Mouse (Mus musculus): ENCODE measurements around the gene Ptpa.
"Not testable (repeated sequence)": the region's sequence is repeated elsewhere in the genome, so short reads cannot be mapped to it uniquely, and the experiment has no call there.

Ptpa gene

DNA sequence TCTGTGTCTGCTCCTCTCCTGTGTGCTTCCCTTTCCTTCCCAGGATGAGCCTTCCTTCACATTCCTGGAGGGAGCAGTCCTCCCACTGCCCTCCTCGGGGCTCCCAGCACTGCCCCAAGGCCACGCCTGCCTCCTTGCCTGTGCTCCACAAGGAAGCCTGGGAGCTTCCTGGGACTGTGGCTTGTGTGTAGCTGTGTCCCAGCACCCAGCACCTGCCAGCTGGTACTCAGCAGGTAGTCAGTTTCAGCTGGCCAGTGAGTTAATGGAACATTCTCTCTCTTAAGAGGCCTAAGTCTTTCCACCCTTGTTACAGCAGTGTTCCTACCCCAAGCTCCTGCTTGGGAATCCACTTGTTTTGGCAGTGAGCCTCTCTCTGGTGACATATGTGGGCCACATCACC lies 13.0 kb upstream of the Ptpa start:
- DNase-seq, result no peak

DNA sequence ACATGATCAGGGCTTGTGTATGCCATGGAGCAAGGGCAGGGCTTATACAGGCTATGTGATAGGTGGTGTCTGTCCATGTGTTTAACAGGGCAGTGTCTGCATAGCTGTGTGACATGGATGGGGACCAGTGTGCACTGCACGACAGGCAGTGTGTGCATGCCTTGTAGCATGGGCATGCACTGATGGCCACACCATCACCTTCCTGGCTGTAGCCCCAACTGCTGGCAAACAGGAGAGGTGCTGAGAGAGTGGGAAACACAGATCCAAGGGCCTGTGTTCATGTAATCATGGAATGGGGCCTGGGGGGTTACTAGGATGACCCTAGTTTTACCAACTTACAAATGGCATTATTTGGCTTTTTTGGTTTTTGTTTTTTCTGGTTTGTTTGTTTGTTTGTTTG lies 12.0 kb upstream of the Ptpa start:
- no peak for DNase-seq

DNA sequence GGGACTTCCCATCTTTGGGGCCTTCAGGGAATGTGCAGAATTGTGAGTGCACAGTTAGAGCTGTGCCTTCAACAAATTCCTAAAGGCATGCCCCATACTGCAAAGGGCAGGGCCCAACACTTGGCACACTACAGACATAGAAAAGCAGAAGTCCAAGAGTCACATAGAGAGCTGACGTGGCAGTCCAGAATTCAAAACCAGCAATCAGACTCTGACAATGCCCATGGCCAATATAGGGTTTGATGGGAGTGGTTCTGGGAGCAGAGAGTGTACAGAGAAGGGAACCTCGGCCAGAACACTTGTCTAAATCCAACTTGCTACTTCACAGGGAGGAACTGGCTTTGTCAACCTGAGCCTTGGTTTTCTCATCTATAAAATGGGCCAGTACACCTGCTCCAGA lies 8.6 kb upstream of the Ptpa start:
- no peak for DNase-seq

DNA sequence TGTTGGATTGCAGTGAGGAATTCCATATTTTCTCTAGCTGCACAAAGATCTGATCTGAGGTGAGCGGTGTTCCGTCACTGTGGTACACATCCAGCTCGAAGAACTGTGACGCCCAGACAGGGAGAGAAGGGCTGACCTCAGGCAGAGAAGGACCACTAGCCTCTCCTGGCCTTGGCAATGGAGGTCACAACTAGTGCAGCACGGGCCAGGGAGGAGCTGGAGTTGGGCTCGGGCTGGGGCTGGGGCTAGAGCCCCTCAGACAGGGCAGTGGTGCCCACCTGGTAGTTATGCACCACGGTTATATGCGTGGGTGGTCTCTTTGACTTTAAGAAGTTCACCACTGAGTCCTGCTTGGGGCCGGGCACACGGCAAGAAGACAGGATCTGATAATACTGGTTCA lies 8.1 kb upstream of the Ptpa start:
- no peak for DNase-seq

DNA sequence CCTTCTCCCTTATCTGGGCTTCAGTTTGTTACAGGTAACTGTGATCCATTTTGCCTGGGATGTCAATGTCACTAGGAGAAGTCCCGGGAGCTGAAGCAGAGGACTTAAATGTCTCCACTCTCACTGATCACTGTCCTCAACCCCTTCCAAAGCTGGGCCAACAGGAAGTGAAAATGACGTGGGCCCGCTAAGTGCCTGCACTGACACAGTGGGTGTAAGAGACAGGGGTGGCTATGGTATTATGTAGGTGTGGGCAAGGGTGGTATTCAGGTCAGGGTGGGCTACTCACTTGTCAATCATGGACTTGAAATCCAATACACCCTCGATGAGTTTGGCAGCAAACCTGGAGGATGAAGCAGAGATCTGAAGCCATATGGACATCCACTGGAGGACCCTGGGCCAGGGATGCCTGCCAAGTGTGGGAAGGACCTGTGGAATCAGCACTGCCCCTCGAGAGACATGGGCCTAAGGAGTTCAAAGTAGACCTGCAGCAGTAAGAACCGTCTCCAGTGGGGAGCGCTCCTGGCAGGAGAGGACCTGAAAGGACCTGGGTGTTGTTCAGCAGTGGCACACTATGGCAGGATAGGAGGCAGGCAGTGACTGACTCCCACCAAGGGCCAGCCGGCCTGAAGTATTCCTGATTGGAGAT lies 7.3 kb upstream of the Ptpa start:
- DNase-seq, result no peak

DNA sequence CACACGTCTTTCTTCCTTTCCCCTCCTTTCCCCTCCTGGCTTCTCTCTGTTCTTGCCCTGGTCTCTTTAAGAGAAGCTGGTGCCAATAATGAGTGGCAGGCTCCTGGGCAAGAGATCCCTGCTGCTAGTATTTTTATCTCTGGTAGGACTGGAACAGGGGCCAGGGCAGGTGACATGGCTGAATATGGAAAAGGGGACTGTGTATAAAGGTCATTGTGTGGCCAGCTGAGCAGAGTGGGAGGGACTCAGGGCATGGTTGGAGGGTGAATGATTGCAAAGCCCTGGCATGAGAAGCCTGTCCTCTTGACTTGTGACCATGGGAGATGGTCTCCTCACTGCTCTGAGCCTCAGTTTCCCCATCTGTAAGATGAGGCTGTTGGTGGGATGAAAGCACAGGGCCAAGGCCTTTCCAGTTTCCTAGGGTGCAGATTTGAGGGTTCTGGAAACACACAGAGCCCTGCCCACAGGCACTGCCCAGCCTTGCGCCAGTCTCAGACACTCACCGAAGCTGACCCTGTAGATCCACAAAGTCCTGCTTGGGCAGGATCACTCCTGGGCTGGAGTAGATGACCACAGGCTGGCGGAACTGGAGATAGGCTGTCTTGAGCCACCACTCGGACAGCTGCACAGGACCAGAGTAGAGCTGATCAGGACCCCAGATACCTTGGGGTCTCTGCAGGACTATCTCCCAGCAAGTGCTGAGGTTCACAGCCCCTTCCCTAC lies 6.2 kb upstream of the Ptpa start:
- no peak for DNase-seq

DNA sequence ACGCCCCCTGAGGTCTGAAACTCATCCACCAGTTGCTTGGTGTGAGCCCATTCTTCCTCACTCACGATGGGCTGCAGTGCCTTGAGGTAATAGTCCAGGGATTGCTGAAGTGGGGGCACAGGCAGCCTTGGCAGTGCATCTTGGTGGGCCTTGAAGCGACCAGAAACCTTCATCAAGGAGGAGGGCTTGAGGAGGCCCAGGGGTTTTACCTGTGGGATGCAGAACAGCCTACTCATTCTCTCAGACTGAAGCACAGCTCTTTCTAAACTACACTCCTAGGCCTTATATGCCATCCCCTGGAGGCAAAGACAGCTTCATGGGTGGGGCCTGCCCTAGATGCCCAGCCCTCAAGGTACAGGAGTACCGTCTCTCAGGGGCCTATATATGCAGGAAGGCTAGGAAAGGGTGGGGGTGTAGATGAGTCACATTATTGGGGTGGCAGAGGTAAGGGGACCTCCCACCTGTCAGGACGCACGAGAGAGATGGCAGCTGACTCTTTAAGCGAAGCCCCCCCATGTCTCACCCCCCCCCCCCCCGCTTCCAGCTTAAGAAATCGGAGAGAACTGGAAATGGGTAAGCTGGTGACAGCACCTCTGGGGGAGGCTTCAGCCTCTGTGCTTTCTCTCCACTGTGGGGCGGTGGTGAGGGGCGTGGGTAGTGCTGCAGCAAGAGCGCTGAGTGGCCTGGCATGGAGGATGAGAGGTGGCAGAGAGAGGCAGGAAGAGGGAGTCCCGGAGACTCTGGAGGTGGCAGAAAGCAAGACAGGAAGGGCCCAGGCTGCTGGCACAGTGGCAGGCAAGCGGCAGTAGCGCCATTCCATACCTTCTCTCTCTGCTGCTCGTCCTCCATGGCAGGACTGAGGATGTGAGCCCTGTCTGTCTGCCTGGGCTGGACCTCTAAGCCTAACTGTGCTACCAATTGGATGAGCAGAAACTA lies 2.5 kb upstream of the Ptpa start:
- DNase-seq, result no peak

DNA sequence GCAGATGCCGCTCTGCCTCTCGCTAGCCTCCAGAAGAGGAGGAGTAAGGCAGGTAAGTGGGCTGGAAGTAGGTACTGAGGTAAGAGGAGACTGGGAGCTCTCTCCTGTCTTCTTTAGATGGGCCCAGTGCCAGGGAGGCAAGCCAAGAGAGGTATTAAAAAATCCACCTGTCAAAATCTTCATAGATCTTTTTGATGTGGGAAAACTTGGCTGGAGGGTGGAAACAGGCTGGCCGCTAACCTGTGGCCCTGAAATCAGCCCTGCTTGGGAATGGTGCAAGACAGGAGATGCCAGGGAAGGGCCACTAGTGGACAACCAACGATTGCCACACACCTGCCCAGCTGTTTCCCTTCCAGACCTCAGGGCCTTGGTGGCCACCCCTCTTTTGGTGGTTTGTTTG lies 1.7 kb upstream of the Ptpa start:
- no peak for DNase-seq

DNA sequence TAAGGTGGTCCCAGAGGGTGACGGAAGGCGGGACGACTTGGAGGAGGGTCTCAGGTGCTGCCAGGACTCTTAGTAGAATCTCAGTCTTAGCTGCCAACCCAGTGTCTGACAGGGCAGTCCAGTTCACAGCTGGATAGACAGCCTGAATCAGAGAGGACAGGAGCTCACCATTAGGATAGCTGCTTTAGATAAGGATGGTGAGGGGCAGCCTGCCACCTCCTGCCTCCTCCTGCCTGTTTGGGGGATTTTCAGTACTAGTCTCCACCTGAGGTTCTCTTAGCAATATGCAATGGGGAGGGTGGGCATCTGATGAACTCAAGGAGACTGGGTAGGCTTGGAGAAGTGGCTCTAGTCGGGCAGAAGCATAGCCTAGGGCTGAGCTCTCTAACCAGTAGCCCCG lies 1.2 kb upstream of the Ptpa start:
- no peak for DNase-seq

DNA sequence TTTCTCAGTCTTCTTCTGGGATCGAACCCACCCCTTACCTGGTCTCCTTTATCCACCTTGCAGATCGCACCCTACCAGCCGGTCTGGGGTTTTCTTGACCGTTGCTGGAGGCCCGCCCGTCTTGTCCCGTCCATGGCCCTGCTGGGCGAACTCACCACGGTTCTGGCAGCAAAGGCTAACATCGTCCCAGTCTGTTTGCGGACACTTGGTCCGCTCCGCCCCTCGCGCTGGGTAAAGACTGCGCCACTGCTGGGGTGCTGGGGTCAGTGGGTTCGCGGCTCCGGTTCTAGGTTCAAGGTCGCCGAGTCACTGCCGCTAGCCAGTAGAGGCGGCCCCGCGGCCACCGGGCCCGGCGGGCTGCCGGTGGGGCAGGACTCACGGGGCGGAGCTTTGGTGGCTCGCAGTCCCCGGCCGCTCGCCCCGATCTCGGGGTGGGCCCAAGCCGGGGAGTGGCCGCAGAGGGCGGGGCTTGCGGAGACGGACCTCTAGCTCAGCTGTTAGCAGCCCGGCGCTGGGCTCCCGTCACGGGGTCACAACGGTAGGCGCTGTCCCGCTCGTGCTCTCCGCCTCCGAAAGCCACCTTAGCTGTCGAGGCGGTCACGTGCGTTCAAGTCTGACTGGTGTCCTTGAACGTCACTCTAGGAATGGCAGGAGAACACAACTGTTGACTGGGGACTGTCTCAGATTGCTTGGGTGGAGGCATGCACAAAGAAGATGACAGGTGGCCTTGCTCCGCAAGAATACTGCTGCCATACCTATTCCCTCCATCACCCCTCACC lies 493 bp upstream of the Ptpa start, which contains the start of gene Crat:
Gene Crat, minus strand, starts transcription at position 657 of the 779 bp plus-strand sequence.
- DNase-seq, result peak; percentile 94

DNA sequence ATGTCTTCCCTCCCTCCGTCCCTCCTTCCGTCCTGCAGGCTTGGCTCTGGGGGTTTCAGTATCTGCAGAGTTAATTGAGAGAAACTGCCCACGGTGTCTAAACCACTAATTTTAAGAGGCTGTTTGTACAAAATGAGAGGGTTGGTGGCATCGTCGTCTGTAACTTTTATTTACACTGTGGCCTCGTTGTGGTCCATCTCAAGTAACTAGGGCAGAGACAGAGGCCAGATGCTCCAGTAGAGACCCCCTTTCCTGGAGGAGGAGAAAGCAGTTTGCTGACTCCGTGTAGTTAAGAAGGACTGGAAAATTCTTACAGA lies 768 bp downstream of the Ptpa start:
- no peak for DNase-seq

DNA sequence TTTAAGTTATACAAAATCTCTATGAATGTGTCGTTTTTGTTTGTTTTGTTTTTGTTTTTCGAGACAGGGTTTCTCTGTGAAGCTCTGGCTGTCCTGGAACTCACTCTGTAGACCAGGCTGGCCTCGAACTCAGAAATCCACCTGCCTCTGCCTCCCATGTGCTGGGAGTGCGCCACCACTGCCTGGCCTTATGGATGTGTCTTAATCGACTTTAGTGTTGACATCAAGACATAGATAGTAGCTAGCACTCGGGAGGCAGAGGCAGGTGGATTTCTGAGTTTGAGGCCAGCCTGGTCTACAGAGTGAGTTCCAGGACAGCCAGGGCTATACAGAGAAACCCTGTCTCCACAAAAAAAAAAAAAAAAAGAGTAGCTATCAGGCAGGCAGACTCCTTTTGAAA lies 1.3 kb downstream of the Ptpa start:
- not testable (repeated sequence) for DNase-seq

DNA sequence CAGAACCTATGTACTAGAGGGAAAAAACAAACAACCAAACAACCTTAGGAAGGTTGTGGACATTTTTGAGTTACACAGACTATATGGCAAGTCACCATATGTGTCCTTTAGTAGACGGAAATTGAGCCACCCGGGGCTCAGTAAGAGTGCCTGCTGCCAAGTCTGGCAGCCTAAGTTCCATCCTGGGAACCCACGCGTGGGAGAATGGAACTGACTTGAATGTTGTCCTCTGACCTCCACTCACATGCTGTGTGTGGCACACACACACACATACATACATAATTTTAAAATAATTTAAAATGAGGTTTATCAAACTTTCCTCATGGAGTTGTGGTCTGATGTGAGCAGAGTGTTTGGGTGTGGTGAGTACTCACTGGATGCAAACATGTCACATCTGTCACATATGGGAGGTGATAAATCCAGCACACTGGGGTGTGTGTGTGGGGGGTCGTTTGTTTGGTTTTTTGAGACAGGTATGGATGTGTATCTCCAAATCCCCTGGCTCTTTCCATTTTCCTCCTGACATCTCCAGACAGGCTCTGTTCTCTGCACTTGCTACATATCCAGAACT lies 1.8 kb downstream of the Ptpa start:
- no peak for DNase-seq

DNA sequence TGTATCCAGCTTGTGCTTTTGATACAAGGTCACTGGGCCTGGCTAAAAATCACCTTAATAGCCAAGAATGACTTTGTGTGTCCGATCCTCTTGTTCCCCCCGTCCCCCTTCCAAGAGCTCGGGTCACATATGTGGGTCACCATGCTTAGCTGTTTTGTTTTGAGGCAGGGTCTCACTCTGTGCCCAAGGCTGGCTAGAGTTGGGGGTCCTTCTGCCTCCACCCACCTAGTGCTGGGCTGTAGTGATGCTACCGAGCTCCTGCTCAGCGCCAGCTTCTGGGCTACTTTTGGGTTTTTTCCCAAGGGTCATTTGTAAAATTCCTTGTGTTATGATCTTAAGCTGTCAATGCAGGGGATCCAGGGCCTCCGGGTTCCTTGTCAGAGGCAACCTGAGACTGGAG lies 2.4 kb downstream of the Ptpa start:
- no peak for DNase-seq

DNA sequence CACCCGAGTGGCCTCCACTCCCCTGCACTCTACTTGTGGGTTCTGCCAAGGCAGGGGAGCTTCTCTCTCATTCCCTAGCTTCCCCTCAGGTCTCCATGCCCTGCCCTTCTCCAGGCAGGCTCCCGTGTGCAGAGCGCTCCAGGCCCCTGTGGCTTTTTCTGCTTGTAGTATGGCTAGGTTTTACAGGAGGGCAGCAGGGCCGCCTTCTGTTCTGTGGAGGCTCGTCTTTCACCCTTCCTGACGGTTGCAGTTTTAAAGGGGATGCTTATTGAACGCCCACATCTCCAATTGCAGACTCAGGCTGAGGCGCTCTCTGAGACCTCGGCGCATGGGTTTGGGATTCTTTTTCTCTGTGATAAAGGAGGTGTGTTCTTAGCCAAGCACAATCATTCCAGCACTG lies 3.3 kb downstream of the Ptpa start:
- DNase-seq, result no peak

DNA sequence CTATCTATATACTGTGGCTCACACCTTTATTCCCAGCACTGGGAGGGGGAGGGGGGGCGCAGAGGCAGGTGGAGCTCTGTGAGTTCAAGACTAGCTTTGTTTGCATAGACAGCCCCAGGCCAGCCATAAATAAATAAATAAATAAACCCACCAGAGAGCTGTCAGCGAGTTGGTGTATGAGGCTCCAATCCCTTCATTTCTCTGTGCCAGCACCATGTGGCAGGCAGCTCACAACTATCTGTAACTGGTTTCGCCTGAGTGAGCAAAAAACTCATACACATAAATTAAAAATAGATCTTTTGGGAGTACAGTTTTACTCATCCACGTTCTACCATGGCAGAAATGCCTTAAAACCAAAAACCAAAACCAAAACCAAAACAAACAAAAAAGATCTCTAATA lies 5.6 kb downstream of the Ptpa start:
- DNase-seq, result no peak

DNA sequence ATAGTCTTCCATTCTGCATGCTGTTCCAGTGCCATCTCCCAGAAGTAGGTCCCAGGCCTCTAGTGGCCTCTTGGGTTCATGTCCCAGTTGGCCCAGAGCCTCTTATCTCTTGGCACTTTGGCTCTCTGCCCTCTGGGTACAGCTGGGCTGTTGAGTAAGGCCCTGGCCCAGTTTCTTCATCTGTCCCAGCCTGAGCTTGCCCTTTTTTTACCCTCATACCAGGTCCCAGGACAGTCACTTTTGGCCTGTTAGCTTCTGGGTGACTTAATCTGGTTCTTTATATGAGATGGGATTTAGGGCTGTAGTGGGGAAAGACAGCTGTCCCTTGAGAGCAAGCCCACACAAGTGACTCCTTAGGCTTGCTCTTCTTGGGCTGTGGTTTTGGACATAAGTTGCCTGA lies 13.3 kb downstream of the Ptpa start:
- peak; percentile 57 for DNase-seq

DNA sequence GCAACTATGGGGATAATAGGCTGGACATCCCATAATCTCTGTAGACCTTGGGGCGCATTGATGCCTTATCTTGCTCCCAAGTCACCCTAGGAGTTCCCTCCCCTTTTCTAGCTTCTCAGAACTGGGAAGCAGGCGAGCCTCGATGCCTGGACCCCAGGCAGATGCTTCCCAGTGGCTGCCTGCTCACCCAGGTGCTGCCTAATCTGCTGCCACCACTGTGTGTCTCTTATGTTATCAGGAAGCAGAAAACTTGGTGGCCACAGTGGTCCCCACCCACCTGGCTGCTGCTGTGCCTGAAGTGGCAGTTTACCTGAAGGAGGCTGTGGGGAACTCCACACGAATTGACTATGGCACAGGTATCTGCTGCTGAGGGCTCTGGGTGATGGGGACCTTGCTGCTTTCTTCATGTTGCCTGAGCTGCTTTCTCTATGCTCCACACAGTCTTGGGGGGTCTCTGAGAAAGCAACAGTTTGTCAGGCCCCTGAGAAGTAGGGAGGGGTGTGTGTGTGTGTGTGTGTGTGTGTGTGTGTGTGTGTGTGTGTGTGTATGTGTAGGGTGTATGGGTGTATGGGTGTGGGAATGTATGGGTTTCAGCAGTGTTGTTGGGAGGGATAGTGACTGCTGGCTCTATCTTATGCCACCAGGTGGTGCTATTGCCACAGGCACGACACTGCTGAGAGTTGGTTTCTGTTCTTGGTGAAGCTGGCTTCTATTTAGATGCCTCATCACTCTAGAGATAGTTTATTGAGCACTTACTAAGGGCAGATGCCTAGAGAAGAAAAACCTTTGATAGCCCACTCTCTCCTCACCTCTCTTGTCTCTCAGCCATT lies 19.7 kb downstream of the Ptpa start:
- peak; percentile 78 for DNase-seq

DNA sequence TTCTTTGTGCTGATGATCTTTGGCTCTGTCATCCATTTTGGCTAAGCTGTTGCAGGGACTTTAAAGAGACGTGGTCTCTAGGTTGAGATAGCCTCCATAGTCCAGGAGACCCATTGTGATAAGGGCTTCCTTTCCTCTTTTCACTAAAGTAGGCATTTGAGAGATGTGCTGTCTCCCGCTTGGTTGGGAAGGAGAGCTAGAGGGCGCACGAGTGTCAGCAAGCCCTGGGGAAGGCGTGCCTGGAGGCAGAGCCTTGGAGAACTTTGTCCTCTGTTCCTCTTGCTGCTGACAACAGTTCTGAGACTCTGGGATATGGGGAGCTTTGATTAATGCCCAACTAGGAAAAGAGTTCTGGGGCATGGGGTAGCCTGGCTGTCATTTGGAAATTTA lies 20.3 kb downstream of the Ptpa start:
- DNase-seq, result peak; percentile 64

DNA sequence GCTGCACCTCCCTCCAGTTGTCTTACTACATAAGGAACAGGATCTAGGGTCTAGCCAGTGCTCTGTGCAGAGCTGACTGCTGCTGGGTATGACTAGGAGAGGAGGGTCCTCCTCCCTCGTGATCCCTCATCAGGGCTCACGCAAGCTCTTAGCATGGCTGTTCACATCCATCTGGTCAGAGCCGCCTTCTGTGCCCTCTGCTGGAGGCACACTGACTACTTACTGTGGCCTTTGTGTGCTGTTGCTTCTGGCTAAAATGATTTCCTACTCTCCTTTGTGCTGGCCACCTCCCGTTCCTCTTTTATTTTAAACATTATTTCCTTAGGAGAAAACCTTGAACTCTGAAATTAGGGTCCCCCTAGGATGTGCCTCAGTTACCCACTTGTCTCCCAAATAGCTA lies 21.0 kb downstream of the Ptpa start:
- DNase-seq, result no peak

DNA sequence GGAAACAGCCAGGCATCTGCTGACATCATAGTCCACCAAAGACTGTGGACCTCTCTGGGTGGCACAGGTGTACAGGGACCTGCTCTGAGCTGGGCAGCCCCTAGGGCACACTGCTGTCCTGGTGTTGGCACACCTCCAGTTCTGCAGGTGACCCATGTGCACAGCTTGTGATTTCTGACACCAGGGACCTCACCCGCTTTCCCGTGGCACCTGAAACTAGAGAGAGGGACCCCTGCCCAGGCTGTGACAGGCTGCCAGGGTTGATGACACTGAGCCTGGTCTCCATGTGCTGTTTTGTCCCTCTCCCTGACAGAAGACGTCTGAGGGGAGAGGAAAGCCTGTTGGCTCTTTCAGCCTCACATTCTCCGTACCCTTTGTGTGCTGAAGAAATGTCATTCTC lies 22.0 kb downstream of the Ptpa start:
- DNase-seq, result no peak

DNA sequence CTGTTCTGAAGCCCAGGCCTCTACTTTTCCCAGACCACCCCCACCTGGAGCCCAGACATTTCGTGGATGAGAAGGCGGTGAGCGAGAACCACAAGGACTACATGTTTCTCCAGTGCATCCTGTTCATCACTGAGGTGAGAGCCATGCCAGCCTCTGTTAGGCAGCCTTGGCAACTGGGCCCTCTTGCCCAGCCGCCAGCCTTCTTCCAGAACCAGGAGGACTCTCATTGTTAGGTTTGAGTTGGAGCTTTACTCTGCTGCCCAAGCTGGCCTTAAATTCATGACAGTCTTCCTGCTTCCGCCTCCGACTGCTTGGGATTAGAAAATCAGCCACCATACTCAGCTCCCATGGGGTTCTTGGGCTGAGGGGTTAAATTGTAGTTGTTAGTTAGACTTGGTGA lies 23.8 kb downstream of the Ptpa start:
- DNase-seq, result no peak

Data from lung, postnatal 14 days (tissue).